Mouse (Mus musculus) megakaryocyte, adult 5-6 weeks (primary cell): ENCODE data around the gene Foxn3. TPM values are rescaled to one million over a fixed set of nuclear protein-coding genes. Genes with fewer than 3 reads are reported as not detected.

Experiments used
- ATAC-seq: 2 replicates; pipeline ENCODE4 v1.8.0; 2016; ENCODE audit warnings: mild to moderate bottlenecking, inconsistent platforms; ENCODE audit not compliant: poor library complexity, severe bottlenecking
- total RNA-seq, 2 experiments: library from RNA; stranded (forward) in 1 of 2; stranded (reverse) in 1 of 2; fragments of 153-499, 151-499 nt in 1 of 2; fragments of 221-1000, 200-1000 nt in 1 of 2; gene quantifications; 2 replicates each; pipeline versions ENCODE4 v1.2.3 to v1.2.4; 2015 to 2017

The Foxn3 gene
- total RNA-seq, 2 experiments from 2014 or later, result 19.6 to 45.6 TPM

DNA sequence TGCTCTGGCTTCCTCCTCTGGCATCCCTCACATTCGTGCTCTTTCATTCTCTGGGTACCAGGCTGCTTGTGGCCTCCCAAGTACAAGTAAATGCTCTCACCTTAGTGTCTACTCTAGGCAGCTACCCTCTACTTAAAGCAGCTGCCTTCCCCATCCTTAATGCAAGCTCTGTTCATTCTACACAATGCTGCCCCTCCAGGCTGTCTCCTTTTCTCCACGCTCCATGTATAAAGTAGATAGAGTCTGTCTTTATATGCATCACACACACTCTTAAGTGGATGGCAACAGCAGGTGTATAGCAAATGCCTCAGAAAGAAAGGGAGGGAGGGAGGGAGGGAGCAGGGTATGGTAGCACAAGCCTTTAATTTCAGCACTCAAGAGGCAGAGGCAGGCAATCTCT lies 258.1 kb downstream of the Foxn3 start:
- ATAC-seq, result no peak

DNA sequence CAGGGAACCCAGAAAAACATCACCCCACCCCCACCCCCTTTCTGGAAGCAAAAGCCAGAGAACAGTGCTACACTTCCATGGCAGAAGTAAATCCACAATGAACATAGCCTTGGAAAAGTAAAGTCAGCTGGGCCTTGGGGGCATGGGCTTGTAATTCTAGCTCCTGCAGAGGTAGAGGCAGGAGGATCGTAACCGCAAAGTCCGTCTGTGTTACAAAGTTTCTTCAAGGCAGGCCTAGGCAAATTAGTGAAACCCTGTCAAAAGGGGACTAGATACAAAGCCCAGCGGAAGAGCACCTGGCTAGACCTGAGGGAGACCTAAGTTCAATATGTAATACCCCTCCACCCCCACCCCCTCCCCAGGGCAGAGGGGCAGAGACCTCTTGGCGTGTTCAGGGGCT lies 259.3 kb downstream of the Foxn3 start:
- no peak for ATAC-seq

DNA sequence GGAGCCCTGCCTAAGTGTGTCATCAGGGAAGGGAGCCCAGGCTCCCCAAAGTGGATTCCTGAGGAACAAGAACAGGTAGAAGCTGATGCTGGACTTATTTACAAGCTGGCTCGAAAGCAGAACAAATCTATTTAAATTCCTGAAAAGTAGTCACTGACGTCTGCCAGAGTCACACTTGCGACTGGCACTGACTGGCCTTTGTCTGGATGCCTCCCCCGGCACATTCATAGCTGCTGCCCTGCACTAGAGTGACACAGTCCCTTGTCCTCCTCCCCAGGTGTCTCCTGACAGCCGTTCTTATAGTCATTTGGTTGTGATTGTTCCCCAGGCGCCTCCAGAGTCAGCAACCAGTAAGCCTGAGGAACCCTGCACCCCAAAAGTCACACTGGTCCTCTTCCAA lies 259.8 kb downstream of the Foxn3 start:
- ATAC-seq, result no peak

DNA sequence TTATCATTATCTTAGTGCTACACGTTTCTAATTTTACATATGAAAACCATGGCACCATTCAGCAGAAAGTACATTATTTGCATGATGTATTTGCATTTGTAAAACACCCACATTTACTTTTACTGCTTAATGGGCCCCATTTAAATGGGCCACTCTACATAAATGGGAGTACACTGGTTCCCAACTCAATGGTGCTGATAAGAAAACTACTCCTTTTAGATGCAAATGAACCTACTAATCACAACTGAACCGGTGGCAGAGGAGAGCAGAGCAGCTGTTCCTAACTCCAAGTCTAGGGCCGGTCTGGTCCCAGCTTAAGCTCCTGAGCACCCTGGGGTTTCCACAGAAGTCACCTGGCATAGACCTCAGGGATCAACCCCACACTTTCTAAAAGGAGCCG lies 263.5 kb downstream of the Foxn3 start:
- ATAC-seq, result no peak

DNA sequence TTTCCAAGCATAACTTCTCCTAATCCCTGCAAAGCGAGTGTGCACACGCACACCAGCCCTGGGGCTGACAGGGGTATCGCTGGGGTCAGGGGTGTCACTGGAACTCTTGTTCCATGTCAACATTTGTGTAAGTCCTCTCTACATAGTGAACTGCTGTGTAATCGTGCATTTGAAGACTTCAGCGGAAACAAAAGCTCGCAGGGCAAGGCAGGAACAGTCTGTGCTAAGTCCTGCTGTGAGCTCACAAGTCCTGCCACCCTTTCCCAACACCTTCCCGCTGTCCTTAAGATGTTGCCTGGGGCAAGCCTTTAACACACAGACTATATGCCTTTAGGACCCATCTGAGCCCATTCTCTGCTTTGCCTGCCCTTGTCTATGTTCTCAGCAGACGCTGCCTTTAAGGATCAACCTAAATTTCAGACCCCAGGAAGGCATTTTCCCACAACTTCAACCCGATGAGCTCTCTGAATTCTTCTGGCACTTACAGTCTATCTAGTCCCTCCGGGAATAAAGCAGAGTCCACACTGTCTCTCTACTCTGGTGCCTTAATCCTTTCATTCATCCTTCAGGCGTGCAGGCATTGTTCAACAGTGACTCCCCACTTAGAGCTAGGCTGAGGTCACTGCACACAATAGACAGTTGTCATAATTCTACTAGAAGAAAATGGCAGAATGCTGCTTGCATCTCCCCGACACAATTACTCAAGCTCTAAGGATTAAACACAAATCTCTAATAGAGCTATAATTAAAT lies 264.4 kb downstream of the Foxn3 start:
- no peak for ATAC-seq

DNA sequence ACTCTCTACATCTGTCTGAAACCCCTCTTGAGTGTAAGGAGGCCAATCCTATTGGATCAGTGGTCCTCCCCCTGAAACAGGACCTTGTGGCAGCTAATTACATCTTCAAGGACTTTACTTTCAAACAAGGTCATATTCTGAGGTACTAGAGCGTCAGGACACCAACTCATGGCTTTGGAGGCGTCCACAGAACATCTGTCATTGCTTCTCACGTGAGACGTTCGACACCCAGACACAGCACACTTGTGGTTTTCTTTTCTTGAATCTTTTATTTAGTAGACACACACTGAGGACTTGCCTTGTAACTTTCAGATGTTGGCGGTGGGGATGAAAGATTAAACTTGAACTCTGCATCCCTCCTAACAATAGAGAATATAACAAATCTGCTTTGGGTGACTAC lies 265.1 kb downstream of the Foxn3 start:
- ATAC-seq, result 0 out of 2 replicates have a peak, but pooled peaks have one; percentile 10

DNA sequence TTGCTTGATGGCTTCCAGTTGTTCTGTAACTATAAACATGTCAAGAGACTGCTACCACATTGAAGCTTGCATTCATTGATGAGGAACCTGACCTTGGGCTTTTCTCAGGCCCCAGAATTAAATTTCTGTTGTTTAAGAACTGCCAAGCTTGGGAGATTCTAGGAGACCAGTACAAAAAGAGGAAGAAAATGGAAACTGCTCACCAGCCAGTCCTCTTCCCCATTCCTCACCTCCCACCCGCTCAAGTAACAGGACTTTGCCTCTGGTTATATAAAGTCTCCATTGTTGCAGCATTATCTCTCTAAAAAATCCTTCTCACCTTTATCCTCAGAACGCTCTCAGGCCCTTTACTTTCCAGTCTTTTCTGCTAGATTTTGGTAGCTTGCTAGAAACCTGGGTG lies 265.6 kb downstream of the Foxn3 start:
- peak; percentile 71 for ATAC-seq

DNA sequence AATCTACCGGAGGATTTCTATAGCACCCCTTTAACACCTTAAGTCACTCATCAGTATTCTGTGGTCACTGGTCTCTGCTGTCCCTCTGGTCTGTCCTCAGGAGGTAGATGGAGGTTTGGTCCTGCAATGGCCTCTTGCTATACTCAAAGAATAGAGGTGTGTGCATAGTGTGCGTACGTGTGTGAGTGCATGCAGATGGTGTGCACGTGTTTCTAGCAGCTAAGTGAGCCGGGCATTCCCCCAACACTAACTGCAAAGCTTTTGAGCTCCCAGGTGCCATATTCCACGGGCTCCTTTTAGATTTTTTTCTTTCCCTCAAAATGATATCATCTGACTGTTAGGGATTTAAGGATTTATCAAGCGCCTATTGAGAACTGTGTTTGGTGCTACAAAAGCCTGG lies 269.9 kb downstream of the Foxn3 start:
- no peak for ATAC-seq

DNA sequence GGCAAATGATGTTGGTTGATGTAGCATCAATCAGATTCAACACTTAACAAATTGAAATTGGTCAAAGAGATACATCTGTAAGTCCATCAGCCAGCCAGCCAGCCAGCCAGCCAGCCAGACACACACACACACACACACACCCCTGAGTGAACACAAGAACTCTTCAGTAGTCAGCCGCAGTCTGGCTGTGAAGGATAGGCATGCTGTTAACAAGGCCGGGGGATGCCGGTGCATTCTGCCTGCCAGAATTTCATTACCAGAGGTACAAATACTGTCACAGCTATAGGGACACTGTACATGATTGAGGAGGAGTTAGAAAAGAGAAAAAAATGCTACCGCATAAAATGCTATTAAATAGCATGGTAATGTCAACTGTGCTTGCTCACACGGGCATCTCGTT lies 271.2 kb downstream of the Foxn3 start:
- no peak for ATAC-seq

DNA sequence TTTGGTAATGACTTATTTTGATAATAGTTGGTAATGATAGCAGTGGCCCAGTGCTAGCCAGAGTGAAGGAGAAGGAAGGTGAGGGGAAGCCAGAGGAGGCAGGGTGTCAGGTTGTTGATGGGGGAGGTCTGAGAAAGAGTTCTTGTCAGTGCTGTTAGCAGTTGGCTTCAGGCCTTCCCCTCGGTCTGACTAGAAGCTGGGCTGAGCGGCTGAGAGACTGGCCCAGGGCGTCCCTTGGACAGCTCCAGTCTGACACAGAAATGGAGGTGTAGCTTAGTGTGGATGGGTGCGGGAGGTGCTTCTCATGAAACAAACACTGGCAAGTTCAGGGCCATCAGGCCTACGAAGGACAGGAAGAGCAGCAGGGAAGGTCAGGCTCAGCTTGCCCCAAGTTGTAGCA lies 276.3 kb downstream of the Foxn3 start:
- no peak for ATAC-seq

DNA sequence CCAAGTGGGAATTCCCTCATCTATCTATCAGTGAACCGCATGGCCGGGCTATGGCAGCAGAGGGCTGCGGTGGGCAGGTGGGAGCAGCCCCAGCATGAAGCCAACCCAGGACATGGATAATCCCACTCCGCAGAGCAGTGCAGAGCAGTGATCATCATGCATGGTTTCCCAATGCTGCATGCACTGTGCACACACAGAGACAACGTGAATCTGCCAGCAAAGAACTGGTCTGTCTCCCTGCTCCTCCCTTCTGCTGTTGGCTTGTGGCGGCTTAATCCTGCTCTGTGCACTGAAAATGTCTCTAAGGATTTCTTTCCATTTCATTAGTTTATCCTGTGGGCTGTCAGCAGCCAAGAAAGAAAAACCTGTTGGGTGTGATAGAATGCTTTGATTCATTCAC lies 276.7 kb downstream of the Foxn3 start:
- no peak for ATAC-seq

DNA sequence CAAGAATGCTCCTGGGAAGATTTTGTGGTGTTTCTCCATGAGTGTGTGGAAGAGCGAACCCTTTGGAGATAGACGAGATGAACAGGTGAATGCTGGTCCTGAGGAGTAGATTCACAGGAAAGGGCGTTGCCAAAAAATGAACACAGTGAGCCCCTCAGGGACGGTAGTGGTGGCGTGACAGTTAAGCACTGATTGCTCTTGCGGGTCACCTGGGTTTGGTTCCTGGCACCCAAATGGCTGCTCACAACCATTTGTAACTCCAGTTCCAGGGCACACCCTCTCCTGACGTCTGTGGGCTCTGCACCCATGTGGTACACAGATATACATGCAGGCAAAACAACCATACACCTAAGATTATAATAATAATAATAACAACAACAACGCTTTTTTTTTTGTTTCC lies 277.7 kb downstream of the Foxn3 start:
- ATAC-seq, result no peak

DNA sequence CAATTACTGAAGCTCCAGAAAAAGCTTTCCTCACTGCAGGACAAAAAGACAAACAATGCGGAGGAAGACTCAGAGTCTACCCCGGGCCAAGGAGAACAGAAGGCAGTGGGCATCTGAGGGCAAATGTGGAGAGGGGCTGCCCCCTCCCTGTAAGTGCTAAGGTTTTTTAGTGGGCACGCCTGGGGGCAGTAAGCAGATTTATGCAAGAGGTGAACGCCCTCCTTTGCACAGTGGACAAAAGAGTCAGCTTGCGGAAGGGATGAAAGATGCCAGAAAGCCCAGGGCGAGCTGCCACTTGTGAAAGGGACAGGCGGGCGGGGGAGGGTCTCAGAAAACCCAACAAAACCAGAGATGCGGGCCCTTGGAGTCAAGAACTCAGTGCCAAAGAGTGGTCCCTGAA lies 278.2 kb downstream of the Foxn3 start:
- ATAC-seq, result no peak

DNA sequence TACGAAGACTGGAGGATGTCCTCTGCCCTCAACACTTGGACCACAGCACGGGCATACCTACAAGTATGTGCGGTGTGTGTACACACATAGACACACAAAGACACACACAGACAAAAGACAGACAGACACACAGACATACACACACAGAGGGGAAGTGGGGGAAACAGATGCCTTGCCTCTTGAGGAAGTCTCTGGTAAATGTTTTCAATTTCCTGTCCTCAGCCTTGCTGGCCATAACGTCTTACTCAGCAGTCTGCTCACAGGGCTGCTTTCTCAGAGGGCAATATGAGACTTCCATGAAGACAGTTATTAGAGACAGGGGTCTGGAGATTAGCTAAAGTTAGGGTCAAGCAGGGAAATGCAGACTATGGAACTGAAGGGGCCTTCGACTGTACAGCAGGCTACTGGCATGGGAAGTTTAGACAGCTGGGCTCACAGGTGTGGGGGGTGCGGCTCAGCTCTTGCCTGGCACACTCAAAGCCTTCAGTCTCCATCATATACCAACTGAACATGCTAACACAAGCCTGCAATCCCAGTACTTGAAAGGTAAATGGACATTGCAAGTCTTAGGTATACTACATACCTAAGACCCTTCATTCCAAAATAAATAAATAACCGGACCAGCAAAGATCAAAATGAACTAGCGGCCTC lies 278.8 kb downstream of the Foxn3 start:
- ATAC-seq, result peak; percentile 69

DNA sequence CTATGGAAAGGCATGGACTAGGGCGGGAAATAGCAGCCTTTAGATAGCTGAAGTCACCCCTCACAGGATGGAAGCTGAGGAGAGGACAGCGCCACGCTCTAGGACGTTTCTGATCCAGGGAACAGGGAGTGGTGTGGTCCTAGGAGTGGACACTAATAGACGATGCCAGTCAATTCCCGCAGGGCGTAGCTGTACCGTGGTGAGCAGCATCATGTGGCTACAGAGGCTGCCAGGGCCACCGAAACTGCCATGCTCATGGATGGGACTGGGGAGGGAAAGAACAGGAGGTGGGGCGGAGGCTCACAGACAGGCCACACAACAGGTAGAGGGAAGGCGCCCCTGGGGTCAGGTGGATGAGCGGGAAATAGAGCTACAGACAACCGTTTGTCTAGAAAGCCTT lies 282.6 kb downstream of the Foxn3 start:
- no peak for ATAC-seq

DNA sequence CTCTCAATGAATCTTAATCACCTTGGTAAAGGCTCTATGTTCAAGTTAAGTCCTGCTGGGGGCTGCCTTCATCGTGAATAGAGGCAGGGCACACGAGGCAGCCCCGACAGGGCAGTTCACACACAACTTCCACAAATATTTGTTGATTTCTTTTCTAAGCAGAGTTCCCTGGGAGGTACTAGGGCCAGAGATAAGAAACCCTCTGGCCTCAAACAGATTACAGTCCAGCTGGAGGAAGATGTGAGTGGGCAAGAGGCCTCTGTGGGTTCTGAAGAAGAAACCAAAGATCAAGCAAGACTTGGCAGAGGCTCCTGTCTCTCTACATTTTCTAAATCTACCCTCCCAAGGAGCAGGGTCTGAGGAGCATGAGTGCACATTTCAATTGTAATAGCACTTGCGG lies 283.1 kb downstream of the Foxn3 start:
- ATAC-seq, result no peak

DNA sequence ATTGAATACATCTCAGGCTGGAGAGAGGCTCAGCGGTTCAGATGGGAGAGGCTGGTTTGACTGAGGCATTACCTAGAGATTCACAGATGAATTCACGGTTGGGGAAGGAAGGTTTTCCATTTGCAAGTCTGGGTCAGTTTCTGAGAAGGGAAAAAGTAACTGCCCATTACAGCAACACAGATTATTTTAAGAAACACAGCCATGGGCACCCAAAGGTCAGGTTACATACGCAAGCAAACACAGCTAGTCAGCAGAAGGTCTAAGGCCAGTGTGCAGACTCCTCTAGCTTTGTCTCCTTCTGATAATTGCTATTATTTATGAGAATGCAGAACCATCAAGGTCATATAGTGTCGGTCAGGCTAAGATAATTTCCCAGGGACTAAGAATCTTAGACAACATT lies 284.0 kb downstream of the Foxn3 start:
- ATAC-seq, result no peak

DNA sequence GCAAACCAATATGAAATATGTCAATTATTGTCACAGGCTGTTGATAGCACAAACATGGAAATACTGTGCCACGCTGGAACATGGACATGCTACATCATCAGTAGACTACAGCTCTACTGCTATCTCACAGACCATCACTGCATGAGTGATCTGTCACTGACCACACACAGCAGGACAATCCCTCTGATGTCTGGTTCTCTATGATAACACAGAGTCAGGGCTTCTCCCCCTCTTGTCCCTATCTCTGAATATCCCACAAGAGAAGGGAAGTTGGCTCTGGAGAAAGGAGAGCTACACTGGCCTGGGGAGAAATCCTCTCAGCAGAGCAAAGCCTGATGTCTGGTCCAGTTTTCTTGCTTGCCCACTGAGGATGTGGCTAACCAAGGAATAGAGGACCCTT lies 288.8 kb downstream of the Foxn3 start:
- ATAC-seq, result no peak

DNA sequence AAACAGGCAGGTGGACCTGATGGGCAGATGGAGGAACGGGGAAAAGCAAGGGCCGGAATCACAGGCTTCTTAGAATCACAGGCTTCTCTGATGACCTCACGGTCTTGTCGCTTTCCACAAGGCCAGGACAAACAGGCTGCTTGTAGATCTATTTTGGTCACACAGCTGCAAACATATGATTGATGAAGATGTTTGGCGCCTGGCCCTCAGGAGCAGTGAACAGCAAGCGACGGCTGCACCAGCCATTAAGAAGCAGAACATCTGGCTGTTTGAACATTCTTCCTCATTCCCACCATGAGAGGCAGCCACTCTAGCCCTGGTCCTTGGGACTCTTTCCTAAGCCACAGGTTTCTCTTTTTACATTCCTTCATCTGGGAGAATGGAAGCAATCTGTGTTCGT lies 294.0 kb downstream of the Foxn3 start:
- ATAC-seq, result no peak

DNA sequence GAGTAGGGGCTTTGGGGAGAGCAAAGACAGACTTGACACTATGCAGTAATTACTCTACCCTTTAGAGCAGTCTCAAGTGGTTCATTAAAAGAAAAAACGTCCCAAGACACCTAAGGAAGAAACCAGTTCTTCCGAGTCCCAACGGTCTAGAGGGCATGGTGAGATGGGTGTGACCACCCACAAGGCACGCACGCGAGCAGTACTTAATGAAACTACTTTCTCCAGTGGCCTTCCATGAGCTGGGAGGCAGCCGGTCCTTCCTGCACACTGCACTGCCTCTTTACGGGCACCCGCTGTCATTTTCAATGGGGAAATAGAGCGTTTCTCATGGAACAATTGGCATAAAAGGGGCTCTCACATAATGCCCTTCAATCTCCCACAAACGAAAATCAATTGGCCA lies 294.4 kb downstream of the Foxn3 start:
- ATAC-seq, result no peak

DNA sequence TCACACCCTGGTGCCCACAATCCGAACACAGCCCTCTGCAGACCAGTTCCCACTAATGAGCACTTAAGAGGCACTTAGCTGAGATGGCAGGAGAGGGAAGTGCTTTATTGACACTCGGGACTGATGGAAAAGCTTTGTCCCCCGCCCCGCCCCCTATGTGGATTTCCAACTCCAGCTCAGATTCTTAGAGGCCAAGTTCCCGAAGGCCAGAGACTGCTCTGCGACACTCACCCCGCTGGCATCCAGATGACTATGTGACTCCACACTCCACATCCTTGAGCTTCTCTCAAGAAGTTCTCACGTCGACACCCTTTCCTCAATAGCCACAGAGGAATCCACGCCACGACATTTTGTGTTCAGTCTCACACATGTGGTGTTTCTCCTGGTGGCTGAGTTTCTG lies 295.6 kb downstream of the Foxn3 start:
- ATAC-seq, result no peak

DNA sequence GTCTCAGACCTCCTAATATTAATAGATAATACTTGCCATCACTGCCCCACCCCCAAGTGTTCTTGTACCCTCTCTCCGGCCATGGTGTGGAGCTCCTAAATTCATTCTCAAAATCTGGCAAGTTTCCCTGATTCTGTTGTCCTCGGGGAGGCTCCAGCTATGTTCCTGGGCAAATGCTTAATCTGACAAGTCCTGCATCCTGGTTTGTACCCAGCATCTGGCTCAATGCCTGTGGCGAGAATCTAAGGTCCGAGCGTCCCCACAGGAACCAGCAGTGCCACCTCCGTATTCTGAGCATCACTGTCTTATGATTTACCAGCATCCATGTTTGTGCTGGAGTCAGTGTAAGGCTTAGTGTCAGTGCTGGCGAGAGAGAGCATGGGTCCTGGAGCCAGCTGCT lies 296.9 kb downstream of the Foxn3 start:
- no peak for ATAC-seq

DNA sequence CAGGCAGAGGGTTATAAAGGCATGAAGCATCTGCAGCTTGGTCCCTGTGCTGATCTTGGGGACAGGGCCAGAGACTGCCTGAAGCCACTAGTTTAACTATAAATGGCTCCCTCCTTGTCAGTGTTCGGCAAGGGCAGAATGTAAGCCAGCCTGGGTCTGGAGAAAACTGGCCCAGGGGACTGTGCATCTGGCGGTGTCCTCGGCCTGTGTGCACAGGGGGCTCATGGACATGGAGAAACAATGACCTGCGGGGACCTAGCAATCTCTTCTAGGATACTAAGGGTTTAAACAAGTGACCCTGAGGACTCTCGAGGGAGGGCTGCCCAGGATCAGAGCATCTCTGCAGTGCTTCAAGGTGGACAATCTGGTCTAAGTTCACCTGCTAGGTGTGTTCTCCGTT lies 297.6 kb downstream of the Foxn3 start:
- no peak for ATAC-seq
